Mouse (Mus musculus): ENCODE measurements at regions not wholly inside any gene's neighbourhood (a gene's known extent, or its start where the extent isn't known, plus 50 kb on each side); places are given as distances from the start of the nearest gene placed in this dataset.

DNA sequence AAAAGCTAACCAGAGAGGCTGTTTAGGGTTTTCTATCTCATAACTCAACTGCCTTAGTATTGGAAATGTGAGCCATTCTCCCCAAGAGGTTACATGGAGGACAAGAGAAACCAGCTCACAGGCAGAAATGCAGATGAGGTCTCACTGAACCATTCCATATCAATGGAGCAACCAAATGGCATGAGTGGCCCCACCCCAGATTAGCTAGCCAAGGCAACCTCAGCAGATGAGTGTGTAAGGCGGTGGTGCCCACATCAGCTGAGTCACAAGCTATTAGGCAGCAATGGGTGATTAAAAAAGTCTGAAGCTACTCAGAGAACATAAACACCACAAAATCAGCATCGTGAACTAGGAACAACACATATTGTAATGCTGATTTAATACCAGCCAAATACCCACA, 133.2 kb downstream of the Lpin1 start:
- DNase-seq: no peak

DNA sequence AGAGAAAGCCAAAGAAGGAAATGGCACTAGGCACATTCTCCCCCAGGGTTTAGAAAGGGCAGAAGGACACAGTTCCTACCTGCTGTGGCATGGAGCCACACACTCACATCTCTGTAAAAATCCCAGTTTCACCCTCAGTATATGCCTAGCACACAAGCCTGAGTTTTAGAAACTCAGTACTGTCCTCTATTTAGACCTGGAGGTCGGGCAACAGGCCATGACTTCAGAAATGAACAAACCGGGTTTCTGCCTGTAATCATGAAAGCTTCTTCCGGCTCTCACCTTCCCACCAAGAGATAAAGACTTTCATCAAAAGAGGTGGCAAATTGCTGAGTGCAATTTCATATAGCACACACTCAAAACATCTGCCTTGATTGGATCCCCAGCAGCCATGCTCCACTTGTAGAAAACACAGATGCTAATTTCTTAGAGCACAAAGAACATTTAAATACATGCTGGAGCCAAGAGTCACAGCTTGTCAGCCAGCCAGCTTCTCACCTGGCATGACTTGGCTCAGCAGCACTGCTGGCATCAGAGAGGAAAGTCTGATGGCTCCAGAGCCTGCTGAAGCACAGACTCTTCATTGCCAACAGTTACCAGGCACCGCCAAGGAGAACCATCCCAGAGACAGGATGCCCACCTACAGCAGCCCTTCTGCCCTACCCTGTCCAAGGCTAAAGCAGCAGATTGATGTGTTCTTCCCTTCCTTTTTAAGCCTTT, 136.2 kb downstream of the Lpin1 start:
- no peak for DNase-seq

DNA sequence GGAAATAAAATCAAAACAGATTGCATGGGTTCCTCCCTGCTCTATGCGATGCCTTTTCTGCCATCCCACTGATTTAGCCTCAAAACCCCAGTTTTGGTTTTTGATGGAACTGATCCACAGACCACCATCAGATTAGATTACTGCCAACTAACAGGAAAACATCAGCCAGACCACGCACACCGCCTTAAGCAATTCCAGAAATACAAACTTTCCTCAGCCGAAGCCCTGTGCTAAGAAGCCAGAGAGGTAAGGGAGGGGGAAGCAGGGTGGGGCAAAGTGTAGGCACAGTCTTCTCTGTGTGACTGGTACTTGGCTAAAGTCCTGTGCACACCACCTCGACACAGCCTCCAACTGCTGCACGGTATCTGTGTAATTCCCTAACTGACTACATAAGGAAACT, 153.3 kb downstream of the Lpin1 start:
- DNase-seq: no peak

- no peak for DNase-seq
Measured at GRCm38 (mm10) chr12:16450771-16451435, 159.9 kb downstream of the Lpin1 start.

GRCm38 (mm10) chr12:16438717-16439116, 172.0 kb downstream of the Lpin1 start:
- DNase-seq: no peak

DNA sequence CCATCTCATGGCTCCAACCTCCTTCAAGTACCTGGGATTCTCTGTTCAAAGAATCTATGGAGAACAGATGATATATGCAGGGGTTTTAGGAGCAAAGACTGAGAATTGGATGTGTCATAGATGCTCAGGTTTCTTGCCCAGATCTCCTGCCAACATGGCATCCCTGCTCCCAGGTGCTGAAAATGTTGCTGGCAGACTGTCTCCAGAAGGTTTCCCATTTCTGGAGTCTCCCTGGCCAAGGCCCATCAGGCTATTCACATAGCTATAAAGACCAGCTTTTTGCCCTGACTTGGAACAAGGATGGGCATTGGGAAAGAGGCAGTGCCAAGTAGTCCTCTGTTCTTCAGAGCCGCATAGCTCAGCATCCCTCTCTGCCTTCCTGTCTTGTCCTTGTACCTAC, 173.8 kb downstream of the Lpin1 start:
- DNase-seq: no peak

DNA sequence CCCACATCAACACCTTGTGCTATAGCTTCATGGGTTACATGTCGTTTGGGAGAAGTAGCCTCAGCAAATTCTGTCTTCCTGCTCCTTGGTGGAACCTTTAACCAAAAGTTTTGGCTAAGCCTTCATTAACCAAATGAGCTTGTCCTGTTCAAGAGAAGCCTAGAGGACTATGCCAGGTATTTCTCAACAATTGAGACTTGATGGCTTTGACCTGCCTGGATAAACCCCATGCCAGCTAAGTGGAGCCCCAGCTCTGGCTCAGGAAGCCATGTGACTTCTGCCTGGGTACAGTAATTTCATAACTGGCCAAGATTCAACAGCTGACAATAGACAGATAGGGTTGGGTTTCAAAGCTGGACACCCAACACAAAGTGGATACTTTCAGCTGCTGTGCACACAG, 174.5 kb downstream of the Lpin1 start:
- DNase-seq: no peak

GRCm38 (mm10) chr12:16434739-16435138, 176.0 kb downstream of the Lpin1 start:
- DNase-seq: no peak

DNA sequence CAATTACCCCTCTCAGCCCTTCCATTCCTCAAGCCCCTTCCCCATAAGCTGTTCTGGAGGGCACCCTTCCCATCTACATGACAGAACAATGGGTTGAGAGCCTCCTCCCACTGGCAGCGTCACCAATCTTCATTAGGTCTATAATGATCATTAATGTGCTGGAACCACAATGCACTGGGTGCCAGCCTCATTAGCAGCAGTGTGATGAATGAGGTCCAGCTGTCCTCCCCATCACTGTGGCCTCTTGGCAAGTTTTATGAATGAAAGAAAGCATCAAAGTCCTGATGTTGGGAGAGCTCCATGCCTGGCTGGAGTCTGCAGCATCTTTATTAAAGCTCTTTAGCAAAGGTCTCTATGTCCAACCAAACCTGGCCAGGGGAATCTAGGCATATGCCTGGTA, 176.5 kb downstream of the Lpin1 start:
- DNase-seq: peak in 1 of 2 experiments; percentile 23

- no peak for DNase-seq
Measured at GRCm38 (mm10) chr12:16425980-16426379, 184.8 kb downstream of the Lpin1 start.

GRCm38 (mm10) chr12:16424526-16424925, 186.2 kb downstream of the Lpin1 start:
- no peak for DNase-seq

DNA sequence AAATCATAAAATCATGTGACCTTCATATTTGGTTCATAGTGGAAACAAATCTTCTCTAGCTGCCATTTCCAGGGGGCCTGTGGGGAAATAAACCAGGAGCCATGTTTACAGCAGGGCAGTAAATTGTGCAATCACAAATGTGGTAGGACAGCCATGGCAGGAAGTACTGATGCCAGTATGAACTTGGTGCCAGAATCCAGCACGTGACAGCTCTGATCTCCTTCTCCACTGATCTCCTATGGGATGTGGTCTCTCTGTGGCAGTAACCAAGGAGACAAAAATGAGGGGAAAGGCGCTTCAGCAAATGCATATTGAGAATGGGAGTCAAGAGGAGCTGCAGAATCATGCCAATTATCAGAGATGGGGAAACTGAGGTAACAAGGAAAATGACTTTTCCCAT, 215.0 kb downstream of the Lpin1 start:
- DNase-seq: no peak

- no peak for DNase-seq
Measured at GRCm38 (mm10) chr12:16392851-16393250, 217.9 kb downstream of the Lpin1 start.

DNA sequence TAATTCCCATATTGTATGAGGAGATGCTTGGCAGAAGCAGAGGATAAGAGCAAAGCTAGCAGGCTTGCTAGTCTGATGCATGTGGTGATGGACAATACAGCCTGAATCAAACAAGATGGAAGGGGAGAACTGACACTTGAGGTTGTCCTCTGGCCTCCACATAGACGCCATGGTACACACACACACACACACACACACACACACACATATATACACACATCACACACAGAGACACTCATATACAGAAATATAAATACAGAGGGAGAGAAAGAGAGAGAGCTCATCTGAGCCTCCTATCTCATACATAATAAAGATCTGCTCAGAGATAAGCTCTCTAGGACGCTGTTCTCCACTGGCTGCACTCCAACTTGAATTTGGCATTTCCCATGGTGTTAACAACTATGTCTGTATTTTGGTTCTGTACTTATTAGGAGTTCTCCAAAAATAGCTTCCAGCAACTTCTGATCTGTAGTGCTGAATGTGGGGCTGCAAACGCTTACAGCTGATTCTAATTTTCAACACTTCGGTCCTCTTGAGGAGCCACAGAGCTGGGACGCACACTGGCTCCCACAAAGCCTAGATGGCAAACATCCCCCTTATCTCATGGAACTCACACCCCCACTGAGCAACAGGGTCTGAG, 219.0 kb downstream of the Lpin1 start:
- peak in 1 of 2 experiments; percentile 22 for DNase-seq

DNA sequence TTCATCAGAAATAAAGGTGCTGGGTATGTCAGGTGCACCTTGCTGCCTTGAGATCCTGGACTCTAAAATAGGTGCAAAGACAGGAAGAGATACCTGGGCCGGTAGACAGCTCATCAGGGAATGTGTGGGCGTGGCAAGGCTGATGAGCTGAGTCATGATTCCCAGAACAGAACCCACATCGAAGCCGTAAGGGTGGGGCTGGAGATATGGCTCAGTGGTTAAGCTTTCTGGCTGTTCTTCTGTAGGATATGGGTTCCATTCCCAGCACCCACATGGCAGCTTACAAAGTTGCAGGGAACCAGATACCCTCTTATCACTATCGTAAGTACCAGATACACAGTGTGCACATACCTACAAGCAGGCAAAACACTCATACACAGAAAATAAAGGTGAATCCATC, 219.6 kb downstream of the Lpin1 start:
- no peak for DNase-seq

DNA sequence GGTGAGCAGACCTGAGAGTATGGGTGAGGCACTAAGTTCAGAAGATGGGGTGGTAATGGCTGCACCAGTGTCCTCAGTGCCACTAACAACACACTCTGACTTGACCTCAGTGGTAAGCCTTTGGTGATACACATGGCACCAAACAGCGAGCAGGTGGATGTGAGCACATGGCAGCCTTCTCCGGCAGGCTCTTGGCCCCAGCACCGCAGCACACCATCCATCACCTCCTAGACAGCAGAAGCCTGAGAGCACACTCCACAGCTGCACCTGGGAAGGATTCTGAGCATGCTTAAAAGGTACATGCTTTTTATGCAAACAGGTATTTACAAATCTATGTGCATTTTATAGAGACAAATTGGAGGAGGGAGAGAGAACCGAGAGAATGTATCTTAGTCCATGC, 223.7 kb downstream of the Lpin1 start:
- no peak for DNase-seq

GRCm38 (mm10) chr12:16384396-16384795, 226.4 kb downstream of the Lpin1 start:
- DNase-seq: no peak

DNA sequence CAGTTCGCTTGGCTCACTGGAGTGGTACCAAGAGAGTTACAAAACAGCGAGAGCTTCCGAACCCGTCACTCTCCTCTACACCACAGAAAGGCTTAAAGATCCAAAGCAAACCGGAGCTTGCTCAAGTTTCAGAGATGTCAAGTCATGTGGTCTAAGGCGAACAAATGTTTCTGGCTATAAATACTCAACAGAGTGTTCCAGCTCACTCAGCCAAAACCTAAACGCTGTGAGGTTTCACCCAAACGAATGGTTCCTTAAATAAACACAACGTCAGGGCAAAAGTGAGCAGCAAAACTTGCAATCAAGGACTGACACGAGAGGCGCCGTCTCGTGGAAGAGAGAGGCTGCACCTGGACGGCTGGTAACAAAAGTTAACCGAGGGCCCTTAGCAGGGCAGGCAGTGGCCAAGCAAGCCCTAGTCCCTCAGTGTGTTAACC, 227.2 kb downstream of the Lpin1 start:
- DNase-seq: peak; percentile 25 to 27

DNA sequence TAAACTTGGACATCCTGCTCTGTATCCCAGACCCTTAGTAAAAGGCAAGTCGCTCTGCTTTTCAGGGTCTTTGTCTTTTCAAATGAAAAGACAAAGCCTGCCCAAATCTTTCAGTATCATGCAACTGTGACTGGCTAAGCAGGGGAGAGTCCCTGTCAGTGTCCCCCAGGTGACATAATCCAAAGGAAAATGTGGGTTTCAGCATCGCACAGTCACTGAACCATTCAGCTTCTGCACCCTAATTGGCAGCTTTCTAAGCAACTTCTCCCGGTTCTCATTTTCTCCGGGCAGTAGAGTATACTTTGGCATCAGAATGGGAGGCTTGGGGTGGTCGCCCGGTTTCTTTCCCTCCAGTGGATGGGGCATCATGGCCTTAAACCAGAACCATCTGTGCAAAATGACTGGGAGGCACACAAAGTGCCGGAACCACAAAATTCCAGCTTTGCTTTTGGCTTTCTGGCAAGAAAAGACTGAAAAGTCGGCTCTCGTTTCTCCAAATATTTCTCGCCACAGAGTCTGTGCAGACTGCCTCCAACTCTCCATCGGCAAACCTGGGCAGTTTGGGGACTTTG, 228.3 kb downstream of the Lpin1 start:
- no peak for DNase-seq

DNA sequence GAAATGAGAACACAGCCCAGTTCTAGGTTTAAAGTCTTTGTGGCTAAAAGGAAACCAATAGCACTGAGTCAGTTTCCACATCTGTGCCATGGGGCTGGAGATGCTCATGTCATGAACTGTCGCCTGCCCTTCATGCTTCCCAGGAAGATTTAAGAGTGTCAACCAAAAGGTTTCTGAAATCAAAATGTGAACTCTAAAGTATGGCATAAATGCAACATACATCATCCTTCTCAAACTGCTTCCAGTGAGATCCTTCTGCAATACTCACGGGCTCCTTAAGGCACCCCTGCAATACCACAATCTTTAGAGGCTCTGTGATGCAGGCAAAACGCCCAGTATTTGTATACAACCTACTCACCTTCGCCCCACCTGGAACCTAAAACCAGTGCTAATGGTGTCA, 229.7 kb downstream of the Lpin1 start:
- DNase-seq: no peak

GRCm38 (mm10) chr12:16380346-16380745, 230.4 kb downstream of the Lpin1 start:
- DNase-seq: no peak

DNA sequence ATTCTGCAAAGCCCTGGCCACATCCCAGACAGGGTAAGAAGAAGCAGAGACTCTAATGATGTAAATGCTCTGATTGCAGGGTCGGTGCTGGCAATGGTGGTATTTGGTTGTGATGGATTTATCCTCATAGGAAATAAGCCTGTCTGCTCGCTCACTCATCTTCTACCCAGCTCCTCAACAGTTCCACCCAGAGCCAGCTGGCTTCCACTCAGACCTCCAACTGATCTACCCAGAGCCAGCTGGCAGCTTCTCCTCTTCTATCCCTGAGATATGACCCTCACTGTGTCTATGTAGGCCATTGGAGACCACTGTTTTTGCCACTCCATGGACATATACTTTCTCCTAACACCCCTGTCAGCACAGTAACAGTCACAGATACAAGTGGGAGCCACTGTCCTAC, 231.4 kb downstream of the Lpin1 start:
- peak; percentile 10 to 35 for DNase-seq

GRCm38 (mm10) chr12:16378501-16378900, 232.3 kb downstream of the Lpin1 start:
- no peak for DNase-seq

Measured in lung, postnatal 4 days (tissue).